Mouse (Mus musculus) adrenal gland, postnatal 36 days (tissue): Measurements from ENCODE around the gene Syngr2. TPM values are rescaled to one million over a fixed set of nuclear protein-coding genes. Genes with fewer than 3 reads are reported as not detected.
"Not testable (repeated sequence)": the region's sequence is repeated elsewhere in the genome, so short reads cannot be mapped to it uniquely, and the experiment has no call there.

Source experiments
- DNase-seq, 2 experiments: peaks; one replicate each; pipeline ENCODE4 v3.0.0; 2021; ENCODE audit warnings: mixed read lengths in 1 of 2
- total RNA-seq, 2 experiments: library from RNA; stranded (reverse); gene quantifications; 2 replicates each; pipeline ENCODE4 v1.2.3; 2021

Syngr2 gene
- total RNA-seq, 2 experiments from 2014 or later, result 80.4 to 97.8 TPM

GRCm38 (mm10) chr11:117832086-117832969 is 22.9 kb downstream of the Syngr2 start:
- peak; percentile 65 to 83 for DNase-seq

GRCm38 (mm10) chr11:117833509-117833908 is 24.0 kb downstream of the Syngr2 start:
- DNase-seq, result not testable (repeated sequence)

- DNase-seq, result no peak
Observed at GRCm38 (mm10) chr11:117834086-117834485, 24.6 kb downstream of the Syngr2 start.

GRCm38 (mm10) chr11:117836306-117836705 is 26.8 kb downstream of the Syngr2 start:
- peak in 1 of 2 experiments; percentile 59 for DNase-seq

- DNase-seq, result no peak
Observed at GRCm38 (mm10) chr11:117838572-117838971, 29.1 kb downstream of the Syngr2 start.

GRCm38 (mm10) chr11:117839021-117839420 is 29.6 kb downstream of the Syngr2 start:
- DNase-seq, result no peak

GRCm38 (mm10) chr11:117840910-117841309 is 31.4 kb downstream of the Syngr2 start:
- DNase-seq, result peak; percentile 44 to 53

GRCm38 (mm10) chr11:117843434-117843833 is 34.0 kb downstream of the Syngr2 start:
- DNase-seq, result no peak

- no peak for DNase-seq
Observed at GRCm38 (mm10) chr11:117844997-117845396, 35.5 kb downstream of the Syngr2 start.

- no peak for DNase-seq
Observed at GRCm38 (mm10) chr11:117845651-117846050, 36.2 kb downstream of the Syngr2 start.

- DNase-seq, result no peak
Observed at GRCm38 (mm10) chr11:117846640-117847039, 37.2 kb downstream of the Syngr2 start.

- no peak for DNase-seq
Observed at GRCm38 (mm10) chr11:117847593-117848215, 38.2 kb downstream of the Syngr2 start.

- DNase-seq, result peak in 1 of 2 experiments; percentile 54
Observed at GRCm38 (mm10) chr11:117848271-117848984, 39.0 kb downstream of the Syngr2 start.

- DNase-seq, result peak; percentile 96 to 98
Observed at GRCm38 (mm10) chr11:117848985-117849671, 39.7 kb downstream of the Syngr2 start, which contains the start of gene Birc5. Gene Birc5, plus strand, starts transcription at chr11:117849251.

- DNase-seq, result no peak
Observed at GRCm38 (mm10) chr11:117852875-117853274, 43.4 kb downstream of the Syngr2 start.

- no peak for DNase-seq
Observed at GRCm38 (mm10) chr11:117854241-117854640, 44.8 kb downstream of the Syngr2 start.

GRCm38 (mm10) chr11:117855360-117855759 is 45.9 kb downstream of the Syngr2 start:
- DNase-seq, result no peak

- DNase-seq, result no peak
Observed at GRCm38 (mm10) chr11:117855975-117856374, 46.5 kb downstream of the Syngr2 start.

- DNase-seq, result no peak
Observed at GRCm38 (mm10) chr11:117857462-117857861, 48.0 kb downstream of the Syngr2 start.

- DNase-seq, result no peak
Observed at GRCm38 (mm10) chr11:117858392-117858791, 48.9 kb downstream of the Syngr2 start.

- no peak for DNase-seq
Observed at GRCm38 (mm10) chr11:117860601-117861000, 51.1 kb downstream of the Syngr2 start, which contains the start of gene Tmem235. Gene Tmem235, plus strand, starts transcription at chr11:117860752.
